Mouse (Mus musculus) small intestine, adult 2 months (tissue): Measurements from ENCODE around the gene Pyy.

Experiments used
- CTCF ChIP-seq: fragments of 200-500 bp; IDR thresholded peaks from 2 replicates; pipeline ENCODE4 v1.5.1; 2012; ENCODE audit warnings: low read depth, mild to moderate bottlenecking, control low read depth, inconsistent platforms, low read length, moderate library complexity, mixed read lengths; ENCODE audit not compliant: insufficient replicate concordance, insufficient read length; ENCODE audit errors: extremely low read depth
- POLR2A ChIP-seq: fragments of 200-500 bp; IDR thresholded peaks from 2 replicates; pipeline ENCODE4 v1.6.1; 2012; ENCODE audit warnings: low read depth, mild to moderate bottlenecking, control low read depth, inconsistent platforms, low read length, moderate library complexity

- TF ChIP-seq CTCF: no peak
- TF ChIP-seq POLR2A: no peak
Measured at GRCm38 (mm10) chr11:102086331-102086730, 21.3 kb downstream of the Pyy start.
